Mouse (Mus musculus): Measurements from ENCODE around the gene Snurf. TPM values are rescaled to one million over a fixed set of nuclear protein-coding genes. Genes with fewer than 3 reads are reported as not detected.

Gene Snurf
- total RNA-seq (2014; fragmentation: Nextera tagmentation) (not detected in 2 replicates), total RNA-seq (2017) (not detected in 2 replicates)

DNA sequence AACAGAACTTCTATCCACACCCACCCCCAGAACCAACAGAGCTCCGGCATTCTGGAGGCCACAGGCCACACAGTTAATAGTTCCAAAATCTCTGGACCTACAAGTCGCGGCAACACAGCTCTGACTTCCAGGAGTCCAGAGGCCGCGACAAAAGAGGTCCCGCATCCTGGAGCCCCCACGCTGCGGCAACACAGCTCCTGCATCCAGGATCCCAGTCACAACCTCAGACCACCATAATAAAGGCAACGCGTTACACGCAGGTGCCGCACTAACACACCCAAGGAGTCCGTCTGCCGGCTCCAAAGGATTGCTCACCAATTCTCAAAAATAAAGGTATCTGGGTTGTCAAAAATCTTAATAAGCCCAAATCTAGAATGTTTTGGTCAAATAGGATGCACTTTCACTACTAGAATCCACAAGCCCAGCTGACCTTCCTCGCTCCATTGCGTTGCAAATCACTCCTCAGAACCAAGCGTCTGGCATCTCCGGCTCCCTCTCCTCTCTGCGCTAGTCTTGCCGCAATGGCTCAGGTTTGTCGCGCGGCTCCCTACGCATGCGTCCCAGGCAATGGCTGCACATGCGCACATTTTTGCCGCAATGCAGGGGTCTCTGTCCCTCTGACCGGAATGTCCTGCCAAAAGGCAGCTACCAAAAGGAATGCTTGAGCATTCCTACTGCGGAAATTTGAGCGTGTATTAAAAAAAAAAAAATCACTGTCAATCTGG, at the start of gene Snurf, which contains the start of gene Gm38393:
Gene Snurf, minus strand, starts transcription at position 444 of the 725 bp plus-strand sequence.
Gene Gm38393, minus strand, starts transcription at position 459 of the 725 bp plus-strand sequence.
- no peak for ATAC-seq (replicated peaks; ENCODE audit: low FRiP score, low TSS enrichment, poor library complexity, severe bottlenecking)

- no peak for ATAC-seq (replicated peaks; ENCODE audit: low FRiP score, low TSS enrichment, poor library complexity, severe bottlenecking)
Observed at GRCm38 (mm10) chr7:60047481-60048201, 42.8 kb upstream of the Snurf start.

- no peak for ATAC-seq (replicated peaks; ENCODE audit: low FRiP score, low TSS enrichment, poor library complexity, severe bottlenecking)
Observed at GRCm38 (mm10) chr7:60013186-60013585, 8.3 kb upstream of the Snurf start.

DNA sequence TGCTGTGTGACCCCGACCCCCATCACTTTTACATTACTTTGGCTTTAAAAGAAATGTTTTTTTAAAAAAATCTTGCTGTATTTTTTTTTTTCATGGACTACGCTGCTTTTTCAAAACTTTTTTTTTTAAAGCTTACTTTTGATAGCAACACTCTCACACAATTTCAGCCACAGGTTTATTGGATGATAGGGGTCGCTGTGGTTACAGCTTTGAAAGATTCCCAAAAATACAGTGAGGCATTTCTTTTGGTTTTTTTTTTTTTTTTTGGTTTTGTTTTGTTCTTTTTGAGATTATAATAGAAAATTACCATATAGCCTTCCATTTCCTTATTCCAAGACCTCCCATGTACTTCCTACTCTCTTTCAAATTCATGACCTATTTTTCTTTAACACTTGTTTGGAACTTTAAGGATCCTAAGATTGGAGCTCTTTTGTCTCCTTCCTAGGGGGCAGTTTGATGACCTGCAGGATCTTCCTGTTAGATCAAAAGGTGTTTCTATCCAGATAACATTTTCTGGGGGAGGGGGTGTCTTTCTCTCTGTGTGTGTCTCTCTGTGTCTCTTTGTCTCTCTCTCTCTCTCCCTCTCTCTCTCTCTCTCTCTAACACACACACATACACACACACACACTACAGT, 3.0 kb upstream of the Snurf start:
- no peak for ATAC-seq (replicated peaks; ENCODE audit: low FRiP score, low TSS enrichment, poor library complexity, severe bottlenecking)

DNA sequence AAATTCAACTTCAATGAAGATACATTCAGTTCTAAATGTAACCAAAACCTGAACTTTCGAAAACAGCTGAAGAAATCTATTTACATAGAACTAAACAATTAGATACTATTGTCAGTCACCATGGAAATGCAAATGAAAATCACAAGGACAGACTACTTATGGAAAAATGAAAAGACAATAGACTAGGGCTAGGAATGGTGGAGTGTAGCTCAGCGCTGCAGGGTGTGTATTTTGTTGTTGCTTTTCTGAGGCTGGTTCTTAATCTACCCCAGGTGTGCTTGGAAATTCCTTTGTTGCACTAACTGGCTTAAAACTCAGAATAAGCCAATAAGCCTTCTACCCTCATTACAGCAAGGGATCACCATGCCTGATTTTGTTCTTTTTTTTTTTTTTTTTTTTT, 1.4 kb upstream of the Snurf start:
- no peak for ATAC-seq (replicated peaks; ENCODE audit: low FRiP score, low TSS enrichment, poor library complexity, severe bottlenecking)

DNA sequence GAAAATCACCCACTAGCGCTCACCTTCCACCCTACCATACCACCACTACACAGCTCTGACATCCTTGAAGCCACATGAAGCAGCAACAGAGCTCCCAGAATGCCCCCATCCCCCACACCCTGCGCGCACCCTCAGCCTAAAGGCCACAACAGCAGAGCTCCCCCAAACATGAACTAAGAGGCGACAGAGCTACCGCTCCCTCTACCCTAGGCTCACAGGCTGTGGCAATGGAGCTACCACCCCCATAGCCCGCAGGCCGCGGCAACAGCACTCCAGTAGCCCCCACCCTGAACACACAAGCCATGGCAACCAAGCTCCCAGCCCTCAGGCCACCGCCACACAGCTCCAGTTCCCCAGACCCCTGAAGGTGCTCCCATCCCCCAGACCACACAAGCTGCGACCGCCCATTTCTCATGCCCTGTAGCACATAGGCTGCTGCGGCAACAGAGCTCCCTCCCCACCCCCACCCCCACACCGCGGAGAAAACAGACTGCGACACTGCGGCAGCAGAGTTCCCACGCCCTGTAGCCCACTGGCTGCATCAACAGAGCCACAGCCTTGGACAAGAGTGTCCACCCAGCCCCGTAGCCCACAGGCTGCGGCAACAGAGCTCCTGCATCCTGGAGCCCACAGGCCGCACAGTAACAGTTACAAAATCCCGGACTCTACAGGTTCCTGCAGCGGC, 786 bp downstream of the Snurf start:
- ATAC-seq (replicated peaks; ENCODE audit: low FRiP score, low TSS enrichment, poor library complexity, severe bottlenecking) = no peak

DNA sequence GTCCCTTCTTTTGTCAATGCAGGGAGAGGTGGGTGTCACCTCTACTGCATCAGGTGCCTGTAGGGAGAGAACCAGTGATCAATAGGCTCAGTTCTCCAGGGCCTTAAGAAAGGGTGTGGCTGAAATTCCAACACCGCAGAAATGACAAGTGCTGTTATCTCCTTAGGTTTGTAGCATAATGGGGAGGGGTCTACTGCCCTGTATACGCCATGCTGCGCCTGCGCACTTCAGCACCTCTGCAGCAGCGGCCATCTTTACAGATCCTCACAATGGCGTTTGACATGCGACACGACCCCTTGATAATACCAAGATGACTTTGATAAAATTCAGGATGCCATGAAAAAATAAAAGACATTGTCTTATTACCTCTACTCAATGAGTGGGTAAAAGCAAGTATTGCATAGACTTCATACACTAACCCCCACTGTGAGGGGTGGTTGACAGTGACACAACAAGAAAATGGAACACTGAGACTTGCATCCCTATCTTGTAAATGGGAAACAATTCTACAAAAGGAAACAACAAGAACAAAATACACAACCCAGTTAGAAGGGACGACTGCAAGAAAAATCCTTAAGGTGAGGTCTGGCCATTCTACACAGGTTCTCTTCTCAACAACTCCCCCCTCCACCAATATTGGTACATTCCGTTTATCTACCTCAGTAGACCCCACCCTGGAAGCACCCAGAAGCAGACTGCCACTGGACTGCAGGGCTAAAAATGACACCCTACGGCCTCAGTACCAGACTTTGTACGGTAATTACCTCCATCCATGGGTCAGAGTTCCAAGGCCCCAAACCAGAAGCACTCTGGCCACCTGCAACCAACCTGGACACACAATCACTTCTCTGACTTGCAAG, 1.6 kb downstream of the Snurf start:
- ATAC-seq (replicated peaks; ENCODE audit: low FRiP score, low TSS enrichment, poor library complexity, severe bottlenecking) = no peak

- no peak for ATAC-seq (replicated peaks; ENCODE audit: low FRiP score, low TSS enrichment, poor library complexity, severe bottlenecking)
Observed at GRCm38 (mm10) chr7:59978646-59979045, 26.2 kb downstream of the Snurf start.

Other genes starting within 250 kb of the Snurf start
- gene Gm38393, start within 50 bp of the Snurf start, total RNA-seq (2014; fragmentation: Nextera tagmentation) = 0.74 TPM in 1 of 2 replicates, not detected in the other
- not detected in 2 replicates for gene Gm38393, start within 50 bp of the Snurf start, total RNA-seq (2017)
- gene Snrpn, start 135.2 kb upstream of the Snurf start, total RNA-seq (2014; fragmentation: Nextera tagmentation) = not detected in 2 replicates
- gene Snrpn, start 135.2 kb upstream of the Snurf start, total RNA-seq (2017) = not detected in 2 replicates

Data from megakaryocyte-erythroid progenitor cell, adult 5-6 weeks (primary cell).